Mouse (Mus musculus): ENCODE measurements around the gene Fgf22. TPM values are rescaled to one million over a fixed set of nuclear protein-coding genes. Genes with fewer than 3 reads are reported as not detected.

The Fgf22 gene
- not detected for polyA plus RNA-seq (2017; shearing (Covaris generic))

GRCm38 (mm10) chr10:79754856-79755516 is at the start of gene Fgf22:
Gene Fgf22 (plus strand): TSS chr10:79755076.

GRCm38 (mm10) chr10:79716254-79716987 is 38.5 kb upstream of the Fgf22 start, which contains the start of gene Hcn2:
Gene Hcn2 (plus strand): TSS chr10:79716634.

GRCm38 (mm10) chr10:79745898-79746773 is 8.7 kb upstream of the Fgf22 start, which contains the start of gene Polrmt:
Gene Polrmt (minus strand): TSS chr10:79746581.

GRCm38 (mm10) chr10:79766508-79767325 is 11.8 kb downstream of the Fgf22 start, which contains the start of gene Rnf126:
Gene Rnf126 (minus strand): TSS chr10:79766952.

GRCm38 (mm10) chr10:79777103-79777531 is 22.2 kb downstream of the Fgf22 start, which contains the start of gene Fstl3:
Gene Fstl3 (plus strand): TSS chr10:79777272.

GRCm38 (mm10) chr10:79790861-79791260 is 36.0 kb downstream of the Fgf22 start, which contains the start of gene Prss57:
Gene Prss57 (minus strand): TSS chr10:79790961.

GRCm38 (mm10) chr10:79793051-79793737 is 38.3 kb downstream of the Fgf22 start, which contains the start of gene Palm:
Gene Palm (plus strand): TSS chr10:79793572.

Other genes starting within 250 kb of the Fgf22 start
- 1.7 TPM for gene Plpp2, start 221.3 kb upstream of the Fgf22 start, polyA plus RNA-seq (2017; shearing (Covaris generic))
- 49.2 TPM for gene Mier2, start 199.9 kb upstream of the Fgf22 start, polyA plus RNA-seq (2017; shearing (Covaris generic))
- gene Theg, start 167.7 kb upstream of the Fgf22 start, polyA plus RNA-seq (2017; shearing (Covaris generic)), result not detected
- gene C2cd4c, start 141.1 kb upstream of the Fgf22 start, polyA plus RNA-seq (2017; shearing (Covaris generic)), result not detected
- gene Shc2, start 117.2 kb upstream of the Fgf22 start, polyA plus RNA-seq (2017; shearing (Covaris generic)), result not detected
- not detected for gene Odf3l2, start 109.3 kb upstream of the Fgf22 start, polyA plus RNA-seq (2017; shearing (Covaris generic))
- not detected for gene Madcam1, start 90.5 kb upstream of the Fgf22 start, polyA plus RNA-seq (2017; shearing (Covaris generic))
- gene Tpgs1, start 85.7 kb upstream of the Fgf22 start, polyA plus RNA-seq (2017; shearing (Covaris generic)), result 24.0 TPM
- gene Cdc34, start 72.9 kb upstream of the Fgf22 start, polyA plus RNA-seq (2017; shearing (Covaris generic)), result 83.3 TPM
- gene Gzmm, start 66.1 kb upstream of the Fgf22 start, polyA plus RNA-seq (2017; shearing (Covaris generic)), result 2.7 TPM
- gene Bsg, start 50.6 kb upstream of the Fgf22 start, polyA plus RNA-seq (2017; shearing (Covaris generic)), result 178 TPM
- gene Hcn2, start 38.4 kb upstream of the Fgf22 start, polyA plus RNA-seq (2017; shearing (Covaris generic)), result 0.12 TPM
- 33.4 TPM for gene Polrmt, start 8.5 kb upstream of the Fgf22 start, polyA plus RNA-seq (2017; shearing (Covaris generic))
- 47.0 TPM for gene Rnf126, start 11.9 kb downstream of the Fgf22 start, polyA plus RNA-seq (2017; shearing (Covaris generic))
- 0.31 TPM for gene Fstl3, start 22.2 kb downstream of the Fgf22 start, polyA plus RNA-seq (2017; shearing (Covaris generic))
- not detected for gene Prss57, start 35.9 kb downstream of the Fgf22 start, polyA plus RNA-seq (2017; shearing (Covaris generic))
- 3.5 TPM for gene Palm, start 38.5 kb downstream of the Fgf22 start, polyA plus RNA-seq (2017; shearing (Covaris generic))
- gene Misp, start 65.9 kb downstream of the Fgf22 start, polyA plus RNA-seq (2017; shearing (Covaris generic)), result not detected
- 555 TPM for gene Ptbp1, start 99.4 kb downstream of the Fgf22 start, polyA plus RNA-seq (2017; shearing (Covaris generic))
- gene Prtn3, start 119.4 kb downstream of the Fgf22 start, polyA plus RNA-seq (2017; shearing (Covaris generic)), result not detected
- 11.3 TPM for gene Plppr3, start 119.6 kb downstream of the Fgf22 start, polyA plus RNA-seq (2017; shearing (Covaris generic))
- gene Elane, start 131.2 kb downstream of the Fgf22 start, polyA plus RNA-seq (2017; shearing (Covaris generic)), result not detected
- gene Cfd, start 135.8 kb downstream of the Fgf22 start, polyA plus RNA-seq (2017; shearing (Covaris generic)), result not detected
- 31.9 TPM for gene Med16, start 153.8 kb downstream of the Fgf22 start, polyA plus RNA-seq (2017; shearing (Covaris generic))
- gene Gm26602, start 155.8 kb downstream of the Fgf22 start, polyA plus RNA-seq (2017; shearing (Covaris generic)), result 11.6 TPM
- gene Kiss1r, start 161.9 kb downstream of the Fgf22 start, polyA plus RNA-seq (2017; shearing (Covaris generic)), result 0.26 TPM
- 113 TPM for gene R3hdm4, start 166.1 kb downstream of the Fgf22 start, polyA plus RNA-seq (2017; shearing (Covaris generic))
- gene Arid3a, start 172.0 kb downstream of the Fgf22 start, polyA plus RNA-seq (2017; shearing (Covaris generic)), result 10.6 TPM
- 55.5 TPM for gene Wdr18, start 205.1 kb downstream of the Fgf22 start, polyA plus RNA-seq (2017; shearing (Covaris generic))
- not detected for gene Grin3b, start 215.6 kb downstream of the Fgf22 start, polyA plus RNA-seq (2017; shearing (Covaris generic))
- 28.1 TPM for gene Tmem259, start 229.3 kb downstream of the Fgf22 start, polyA plus RNA-seq (2017; shearing (Covaris generic))
- 501 TPM for gene Cnn2, start 233.5 kb downstream of the Fgf22 start, polyA plus RNA-seq (2017; shearing (Covaris generic))
- gene Abca7, start 241.4 kb downstream of the Fgf22 start, polyA plus RNA-seq (2017; shearing (Covaris generic)), result 52.9 TPM

All from effector memory CD4-positive, alpha-beta T cell, adult 5 months (primary cell).